Mouse (Mus musculus): ENCODE results near the gene Parn.
"Not testable (repeated sequence)": the region's sequence is repeated elsewhere in the genome, so short reads cannot be mapped to it uniquely, and the experiment has no call there.

The Parn gene

DNA sequence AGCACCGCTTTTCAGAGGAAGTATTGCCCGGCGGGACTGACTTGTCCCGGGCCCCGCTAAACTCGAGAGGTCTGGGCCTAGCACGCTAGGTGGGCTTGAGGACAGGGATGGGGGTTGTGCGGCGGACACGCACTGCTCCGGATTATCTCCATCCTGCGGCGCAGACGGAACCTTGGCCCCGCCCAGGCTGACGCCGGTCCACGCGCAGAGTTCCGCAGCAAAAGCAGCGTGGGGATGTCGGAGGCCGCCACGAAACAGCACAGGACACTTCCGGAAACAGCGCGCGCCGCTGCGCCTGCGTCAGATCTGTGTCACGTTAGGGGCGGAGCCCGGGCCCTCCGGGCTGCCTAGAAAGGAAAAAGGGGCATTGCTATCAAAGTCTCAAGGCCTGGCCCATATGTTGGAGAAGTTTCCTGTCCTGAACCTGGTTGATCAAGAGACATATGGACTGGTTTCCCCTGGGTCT lies at the start of gene Parn:
TSS of gene Parn (minus strand) at position 293 of the 466 bp plus-strand sequence.
- peak; percentile 96 for DNase-seq

DNA sequence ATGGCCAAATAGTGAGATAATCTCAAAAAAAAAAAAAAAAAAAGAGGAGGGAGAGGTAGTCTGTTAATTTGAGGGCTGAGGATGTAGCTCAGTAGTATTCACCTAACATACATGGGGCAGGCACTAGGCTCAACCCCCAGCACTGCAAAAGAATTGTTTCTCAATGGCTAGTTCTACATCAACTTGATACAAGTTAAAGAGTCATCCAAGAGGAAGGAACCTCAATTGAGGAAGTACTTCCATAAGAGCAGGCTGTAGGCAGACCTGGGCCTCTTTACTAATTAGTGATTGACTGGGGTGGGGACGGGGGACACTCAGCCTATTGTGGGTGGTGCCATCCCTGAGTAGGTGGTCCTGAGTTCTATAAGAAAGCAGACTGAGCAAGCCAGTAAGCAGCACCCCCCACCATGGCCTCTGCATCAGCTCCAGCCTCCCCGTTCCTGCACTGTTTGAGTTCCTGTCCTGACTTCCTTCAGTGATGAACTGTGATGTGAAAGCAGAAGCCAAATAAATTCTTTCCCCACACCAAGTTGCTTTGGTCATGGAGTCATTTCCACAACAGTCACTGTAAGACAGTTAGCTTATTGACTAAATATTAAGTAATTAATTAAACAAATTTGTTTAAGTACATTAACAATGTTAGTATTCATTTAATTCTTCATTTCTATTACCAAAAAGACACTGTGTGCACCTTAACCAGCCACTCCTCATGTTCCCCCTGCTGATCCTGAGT lies 49.0 kb upstream of the Parn start:
- DNase-seq, result no peak

- no peak for DNase-seq
These were observed 46.9 kb upstream of the Parn start for GRCm38 (mm10) chr16:13714910-13715309.

DNA sequence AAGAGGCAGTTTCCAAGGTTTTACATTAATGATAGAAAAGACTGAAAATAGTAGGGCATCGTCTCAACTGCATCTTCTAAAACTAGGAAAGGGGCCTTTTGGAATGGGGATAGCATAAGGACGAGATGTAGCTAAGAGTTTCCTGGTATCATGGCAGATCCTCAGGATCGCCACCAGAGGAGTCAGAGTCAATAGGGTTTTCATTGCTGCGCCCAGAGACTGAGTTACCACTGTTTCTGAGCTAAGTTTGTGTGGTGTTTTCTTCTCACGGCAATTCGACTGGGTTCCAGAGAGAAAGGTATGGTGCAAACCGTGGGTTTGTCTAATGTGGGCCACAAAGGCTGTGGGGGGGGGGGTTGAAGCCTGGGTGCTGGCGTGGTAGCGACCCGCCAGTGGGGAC lies 36.7 kb upstream of the Parn start:
- no peak for DNase-seq

DNA sequence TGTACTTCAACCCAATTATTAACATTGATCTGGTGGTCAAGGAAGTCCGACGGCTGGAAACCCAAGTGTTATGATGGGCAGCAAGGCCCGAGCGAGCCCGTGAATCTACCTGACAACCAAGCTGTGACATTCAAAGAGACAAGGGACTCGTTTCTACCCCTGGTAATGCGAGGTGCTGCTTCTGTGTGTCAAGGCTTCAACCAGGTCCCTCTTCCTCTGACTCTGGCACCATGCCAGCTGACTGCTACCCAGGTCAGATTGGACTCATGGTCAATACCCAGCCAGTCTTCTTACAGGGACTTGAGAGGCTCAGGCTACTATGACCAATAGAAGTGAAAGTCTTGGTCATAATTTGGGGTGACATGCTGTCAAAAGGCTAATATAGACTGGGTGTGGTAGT lies 34.2 kb upstream of the Parn start:
- DNase-seq, result peak; percentile 4

DNA sequence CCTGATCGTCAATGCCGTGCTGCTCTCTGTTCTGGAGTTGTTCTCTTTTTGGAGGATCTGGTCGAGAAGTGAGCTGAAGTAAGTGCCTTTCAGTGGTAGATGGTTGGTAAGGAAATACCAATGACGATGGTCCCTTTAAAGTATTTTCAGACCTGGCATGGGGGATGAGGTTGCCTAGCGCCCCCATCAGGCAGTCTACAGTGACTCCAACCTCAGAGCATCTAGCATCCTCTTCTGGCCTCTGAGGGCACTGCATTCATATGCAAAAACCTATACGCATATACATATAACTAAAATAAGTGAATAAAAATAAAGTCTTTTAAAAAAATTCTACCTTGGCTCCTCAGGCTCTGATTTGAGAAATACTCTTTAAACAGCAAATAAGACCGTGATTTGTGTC lies 31.0 kb upstream of the Parn start:
- DNase-seq, result no peak

GRCm38 (mm10) chr16:13678601-13679319 lies 10.8 kb upstream of the Parn start:
- DNase-seq, result no peak

DNA sequence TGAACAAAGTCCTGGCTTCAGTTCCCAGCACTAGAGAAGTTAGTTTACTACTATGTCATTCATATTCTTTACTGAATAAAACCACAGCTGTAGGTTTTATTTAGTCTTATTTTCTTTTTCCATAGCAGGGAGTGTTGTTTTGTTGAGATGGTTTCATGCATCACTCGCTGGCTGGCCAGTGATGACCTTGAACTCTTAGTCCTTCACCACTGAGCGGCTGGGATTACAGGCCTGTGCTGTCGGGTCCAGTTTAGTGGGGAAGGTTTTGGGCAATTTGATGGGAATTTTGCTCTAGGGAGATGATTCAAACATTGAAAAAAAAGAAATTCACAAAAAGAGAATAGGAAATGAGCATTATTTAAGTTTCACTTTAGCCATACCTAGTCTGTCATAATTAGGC lies 6.5 kb upstream of the Parn start:
- DNase-seq, result no peak

GRCm38 (mm10) chr16:13673114-13673513 lies 5.1 kb upstream of the Parn start:
- no peak for DNase-seq

- DNase-seq, result peak; percentile 83
These were observed 4.5 kb upstream of the Parn start for GRCm38 (mm10) chr16:13672386-13672898.

GRCm38 (mm10) chr16:13671685-13672385 lies 3.9 kb upstream of the Parn start, which contains the start of the genes Bfar and 3110001I22Rik:
Gene Bfar, plus strand, starts transcription at chr16:13671858.
Gene 3110001I22Rik, plus strand, starts transcription at chr16:13671929.
- DNase-seq, result peak; percentile 94

- DNase-seq, result not testable (repeated sequence)
These were observed 2.9 kb upstream of the Parn start for GRCm38 (mm10) chr16:13670896-13671295.

- no peak for DNase-seq
These were observed 1.3 kb upstream of the Parn start for GRCm38 (mm10) chr16:13669282-13669681.

DNA sequence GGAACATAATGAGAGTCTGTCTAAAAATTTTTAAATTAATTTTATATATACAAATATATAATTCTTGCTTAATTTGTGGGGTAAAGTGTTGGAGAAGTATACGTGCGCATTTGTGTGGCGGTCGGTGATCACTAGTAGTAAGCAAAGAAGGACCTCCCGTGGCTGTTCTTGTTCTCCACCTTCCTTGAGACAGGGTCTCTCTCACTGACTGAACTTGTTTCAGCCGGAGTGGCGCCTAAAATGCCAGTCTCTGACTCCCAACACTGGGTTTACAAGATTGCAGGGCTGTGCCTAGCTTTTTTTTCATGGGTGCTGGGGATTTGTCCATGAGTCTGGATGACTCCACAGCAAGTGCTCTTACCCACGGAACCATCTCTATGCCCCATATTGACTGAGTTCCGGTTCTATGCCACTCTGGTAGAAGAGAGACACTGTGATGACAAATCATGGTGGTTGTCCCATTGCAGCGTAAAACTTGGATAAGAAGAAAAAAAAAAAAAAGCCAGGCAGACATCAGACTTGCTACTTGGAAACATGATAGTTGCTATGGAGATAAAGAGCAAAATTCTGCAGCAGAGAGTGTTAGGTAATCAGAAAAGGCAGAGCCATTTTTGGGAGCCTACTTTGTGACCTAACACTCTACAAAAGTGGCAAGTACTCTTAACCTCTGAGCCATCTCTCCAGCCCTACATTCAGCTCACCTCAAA lies 585 bp upstream of the Parn start:
- no peak for DNase-seq

DNA sequence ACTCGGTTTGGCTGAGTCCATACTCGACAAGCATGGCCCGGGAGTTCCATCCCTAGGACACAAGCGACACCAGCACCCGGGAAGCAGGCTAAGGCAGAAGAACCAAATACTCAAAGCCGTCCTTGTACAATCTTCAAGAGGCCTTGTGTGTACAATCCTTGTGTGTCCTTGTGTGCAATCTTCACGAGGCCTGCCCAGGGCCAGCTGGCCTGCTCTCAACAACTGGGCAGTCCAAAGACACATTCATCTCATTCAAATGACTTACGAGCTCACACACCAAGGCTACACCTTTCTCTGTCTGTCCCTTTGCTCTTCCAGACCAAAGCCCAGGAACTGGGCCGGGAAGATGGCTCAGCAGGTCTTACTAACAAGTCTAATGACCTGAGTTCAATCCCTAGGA lies 7.2 kb downstream of the Parn start:
- DNase-seq, result no peak

GRCm38 (mm10) chr16:13658886-13659285 lies 9.1 kb downstream of the Parn start:
- DNase-seq, result no peak

DNA sequence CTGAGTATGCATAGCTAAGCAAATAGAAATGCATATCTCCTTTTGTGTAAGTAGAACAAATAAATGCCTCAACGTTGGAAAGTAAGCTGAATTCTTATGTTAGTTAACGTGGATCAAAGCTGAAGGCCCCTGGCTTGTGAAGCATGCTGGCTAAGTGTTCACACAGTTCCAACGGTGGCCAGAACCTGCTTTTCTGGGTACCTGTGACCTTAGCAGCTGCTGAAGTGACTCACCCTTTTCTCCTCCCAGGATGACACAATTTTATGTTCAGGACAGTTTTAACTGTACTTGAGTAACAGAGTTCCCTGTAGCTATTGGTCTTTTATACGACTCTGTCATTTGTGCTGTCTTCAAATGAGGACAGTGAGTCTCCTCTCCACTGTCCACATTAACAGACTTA lies 22.0 kb downstream of the Parn start:
- DNase-seq, result no peak

- no peak for DNase-seq
These were observed 23.5 kb downstream of the Parn start for GRCm38 (mm10) chr16:13644474-13644873.

DNA sequence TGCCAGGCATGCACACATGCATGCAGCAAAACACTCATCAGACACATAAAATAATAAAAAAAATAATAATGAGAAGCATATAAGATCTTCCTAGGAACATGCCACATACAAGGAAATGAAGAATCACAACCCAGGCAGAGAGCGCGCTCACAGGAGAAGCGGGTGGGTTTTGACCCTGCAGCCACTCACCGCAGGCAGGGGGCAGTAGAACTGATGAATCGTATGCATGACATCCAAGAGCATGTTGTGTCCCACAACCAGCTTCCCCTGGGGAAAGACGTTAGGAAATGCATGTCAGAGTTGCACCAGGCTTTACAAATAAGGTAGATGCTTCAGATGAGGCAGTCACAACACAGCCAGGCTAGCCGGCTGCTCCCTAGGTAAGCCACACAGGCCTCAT lies 27.9 kb downstream of the Parn start:
- peak; percentile 8 for DNase-seq

DNA sequence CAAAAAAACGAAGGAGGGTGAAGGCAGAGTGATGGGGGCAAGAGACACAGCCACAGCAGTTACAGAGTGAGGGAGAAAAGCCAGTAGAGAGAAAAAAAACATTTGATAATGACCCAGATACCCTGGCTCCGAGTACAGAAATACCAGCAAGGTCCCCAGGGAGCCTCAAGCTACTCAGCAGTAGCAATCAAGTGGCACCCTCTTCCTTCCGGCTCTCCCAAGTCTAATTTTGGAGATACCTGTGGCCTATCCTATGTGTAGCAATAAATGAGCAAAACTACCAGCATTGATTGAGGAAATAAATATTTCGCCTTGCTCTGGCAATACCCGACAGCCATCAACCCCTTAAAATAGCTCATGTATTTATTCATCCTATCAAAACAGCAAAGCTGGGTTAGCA lies 28.5 kb downstream of the Parn start:
- no peak for DNase-seq

GRCm38 (mm10) chr16:13638198-13638597 lies 29.8 kb downstream of the Parn start:
- not testable (repeated sequence) for DNase-seq

- peak; percentile 31 for DNase-seq
These were observed 39.6 kb downstream of the Parn start for GRCm38 (mm10) chr16:13628345-13628744.
